Mouse (Mus musculus) midbrain, embryonic 11.5 days (tissue): Measurements from ENCODE around the gene Sap30bp. TPM values are rescaled to one million over a fixed set of nuclear protein-coding genes. Genes with fewer than 3 reads are reported as not detected.

Experiments used
- ATAC-seq: fragments of 200-750 bp; cut with Nextera tagmentation; 2 replicates; pipeline ENCODE4 v1.8.0; 2017; ENCODE audit warnings: moderate TSS enrichment, moderate library complexity; ENCODE audit not compliant: low FRiP score
- DNase-seq: peaks from one replicate; pipeline ENCODE4 v3.0.0; 2015; ENCODE audit warnings: low spot score; ENCODE audit errors: missing footprints
- H3K27ac ChIP-seq: fragments of 300-500 bp; sonication (generic); 2 replicates; pipeline ENCODE4 v1.5.1; 2014; ENCODE audit warnings: low read depth, low read length
- H3K27me3 ChIP-seq: fragments of 300-500 bp; sonication (generic); 2 replicates; pipeline ENCODE4 v1.6.1; 2014; ENCODE audit warnings: mild to moderate bottlenecking, low read length, moderate library complexity, mixed read lengths; ENCODE audit not compliant: control insufficient read depth, insufficient read depth
- H3K36me3 ChIP-seq: fragments of 300-500 bp; sonication (generic); 2 replicates; pipeline ENCODE4 v1.6.1; 2014; ENCODE audit warnings: mild to moderate bottlenecking, low read length, moderate library complexity, mixed read lengths; ENCODE audit not compliant: control insufficient read depth, insufficient read depth
- H3K4me1 ChIP-seq: fragments of 300-500 bp; sonication (generic); 2 replicates; pipeline ENCODE4 v1.6.1; 2014; ENCODE audit warnings: low read length; ENCODE audit not compliant: control insufficient read depth, insufficient read depth
- H3K4me2 ChIP-seq: fragments of 300-500 bp; sonication (generic); 2 replicates; pipeline ENCODE4 v1.6.1; 2014; ENCODE audit warnings: mild to moderate bottlenecking, moderate library complexity
- H3K4me3 ChIP-seq: fragments of 300-500 bp; sonication (generic); 2 replicates; pipeline ENCODE4 v1.5.1; 2014; ENCODE audit warnings: low read depth, low read length
- H3K9ac ChIP-seq: fragments of 300-500 bp; sonication (generic); 2 replicates; pipeline ENCODE4 v1.6.1; 2014; ENCODE audit warnings: low read length
- H3K9me3 ChIP-seq: fragments of 300-500 bp; sonication (generic); 2 replicates; pipeline ENCODE4 v1.6.1; 2016; ENCODE audit warnings: low read length; ENCODE audit not compliant: control insufficient read depth
- WGBS: fragments of 180-500 bp; shearing (Covaris S2); extraction: QIAGEN DNeasy Blood & Tissue Kit; methylation state at CpG from one replicate; pipeline ENCODE4 v1.1.7; 2014; 5-methylcytosine and 5-hydroxymethylcytosine counted together
- polyA plus RNA-seq: library from polyadenylated mRNA; unstranded; fragments of >200 nt; fragmentation: Nextera tagmentation; extraction: Ambion mirVana; gene quantifications from 2 replicates; pipeline ENCODE4 v1.2.1, GENCODE M21; 2014

Sap30bp gene
- polyA plus RNA-seq, result 58.3 and 61.5 TPM in 2 replicates

DNA sequence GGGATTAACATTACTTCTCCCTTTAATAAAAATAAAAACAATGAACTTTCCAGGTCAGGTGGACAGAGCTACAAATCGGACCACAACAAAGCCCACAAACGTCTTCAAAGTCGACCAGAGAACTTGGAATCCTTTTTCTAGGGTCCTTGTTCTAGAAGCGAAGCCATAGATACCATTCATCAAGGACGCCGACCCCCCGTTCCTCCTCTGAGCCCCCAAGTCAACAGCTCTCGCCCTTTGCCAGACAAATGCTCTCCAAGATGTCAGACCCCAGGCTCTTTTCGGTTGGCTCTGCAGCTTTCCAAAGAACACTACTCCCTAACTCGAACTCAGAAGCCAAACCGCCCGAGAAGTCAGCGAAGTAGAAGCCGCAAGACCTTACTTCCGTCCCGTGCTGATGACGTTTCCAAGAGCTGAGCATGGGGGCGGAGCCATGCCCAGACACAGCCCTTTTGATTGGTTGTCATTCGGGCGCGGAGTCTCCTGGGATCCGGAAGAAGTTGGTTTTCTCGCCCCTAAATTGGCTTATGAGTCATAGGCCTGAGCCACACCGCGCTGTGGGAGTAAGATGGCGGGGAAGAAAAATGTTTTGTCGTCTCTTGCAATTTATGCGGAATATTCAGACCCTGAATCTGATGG, at the start of gene Sap30bp, which contains the start of gene Recql5:
Gene Sap30bp (plus strand): TSS at position 175 of the 639 bp plus-strand sequence.
Gene Recql5 (minus strand): TSS at position 370 of the 639 bp plus-strand sequence.
- WGBS, result under 1% methylated on average over 28 of the region's 28 CpGs
- Histone ChIP-seq H3K27ac (no peak within 1 kb of the TSS), H3K4me3 (peak within 1 kb of the TSS; percentile 82), H3K27me3 (no peaks in the 10 kb centered on the region), H3K9me3 (no peaks in the 10 kb centered on the region), H3K4me2 (peak within 1 kb of the TSS; percentile 92), H3K4me1 (peaks cover 16% of the 10 kb centered on the region), H3K9ac (peak within 1 kb of the TSS; percentile 84), H3K36me3 (peaks cover 3% of the 10 kb centered on the region; the same call in 1 of the 2 replicates)
- ATAC-seq, result peak; percentile 100
- DNase-seq, result peak; percentile 100

DNA sequence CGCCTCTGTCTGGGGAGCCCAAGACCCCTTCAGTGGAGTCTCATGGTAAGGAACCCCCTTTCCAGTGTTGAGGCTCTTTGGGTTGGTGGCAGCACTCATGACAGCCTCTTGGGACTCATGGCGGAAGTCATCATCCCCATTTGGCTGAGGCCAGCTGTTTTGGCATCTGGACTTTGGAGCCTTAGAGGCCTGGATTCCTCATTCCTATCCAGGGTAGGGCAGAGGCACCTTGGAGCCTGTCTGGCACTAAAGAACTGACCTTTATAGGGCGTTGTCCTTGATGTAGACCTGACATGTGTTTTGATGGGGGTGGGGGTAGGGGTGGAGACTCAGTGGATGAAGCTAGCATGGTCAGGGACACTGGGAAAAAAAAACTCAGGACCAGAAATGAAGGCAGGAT, 48.7 kb upstream of the Sap30bp start:
- Histone ChIP-seq H3K27me3 (no peaks in the 10 kb centered on the region), H3K4me2 (no peak overlapping the region), H3K4me3 (no peak overlapping the region), H3K9ac (no peak overlapping the region), H3K27ac (no peak overlapping the region), H3K36me3 (no peaks in the 10 kb centered on the region), H3K9me3 (no peaks in the 10 kb centered on the region), H3K4me1 (no peaks in the 10 kb centered on the region)
- ATAC-seq, result no peak
- no peak for DNase-seq
- 88% methylated on average over 3 of the region's 3 CpGs for WGBS

DNA sequence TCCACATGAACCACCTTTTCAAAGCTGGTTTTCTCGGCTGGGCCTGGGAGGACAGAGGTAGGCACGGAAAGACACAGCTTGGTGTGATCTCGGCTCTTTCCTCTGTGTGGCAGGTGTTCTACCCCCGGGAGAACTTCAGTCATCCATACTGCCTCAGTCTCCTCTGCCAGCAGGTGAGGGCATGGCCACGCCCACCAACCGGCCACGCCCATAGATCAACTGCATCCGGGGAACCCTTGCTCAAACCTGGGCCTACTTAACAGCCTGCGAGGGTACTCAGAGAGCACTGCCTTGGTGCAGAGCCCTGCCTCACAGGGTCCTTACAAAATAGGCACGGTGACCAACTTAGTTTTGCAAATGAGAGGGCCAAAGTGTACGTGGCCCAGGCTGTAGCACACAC, 47.8 kb upstream of the Sap30bp start:
- no peak for DNase-seq
- Histone ChIP-seq H3K4me3 (no peak overlapping the region), H3K9ac (no peak overlapping the region), H3K9me3 (no peaks in the 10 kb centered on the region), H3K4me1 (no peaks in the 10 kb centered on the region), H3K36me3 (no peaks in the 10 kb centered on the region), H3K4me2 (no peak overlapping the region), H3K27me3 (no peaks in the 10 kb centered on the region), H3K27ac (no peak overlapping the region)
- WGBS, result 81% methylated on average over 11 of the region's 11 CpGs
- ATAC-seq, result no peak

DNA sequence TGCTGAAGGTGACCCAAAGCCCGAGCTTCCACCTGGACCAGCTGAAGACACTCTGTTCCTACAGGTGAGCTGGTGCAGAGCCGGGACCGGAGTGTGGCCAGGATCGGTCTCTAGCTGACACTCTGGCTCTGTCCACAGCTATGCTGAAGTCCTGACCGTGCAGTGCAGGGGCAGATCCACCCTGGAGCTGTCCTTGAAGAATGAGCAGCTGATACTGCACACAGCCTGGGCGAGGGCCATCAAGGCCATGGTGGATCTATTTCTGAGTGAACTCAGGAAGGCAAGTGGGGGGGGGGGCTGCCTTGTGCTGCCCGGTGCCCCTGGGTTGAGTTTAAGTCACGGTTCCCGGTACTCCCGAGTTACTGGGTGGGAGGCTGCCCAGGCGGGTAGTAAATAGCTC, 46.6 kb upstream of the Sap30bp start:
- Histone ChIP-seq H3K9me3 (no peaks in the 10 kb centered on the region), H3K36me3 (no peaks in the 10 kb centered on the region), H3K4me3 (no peak overlapping the region), H3K4me1 (no peaks in the 10 kb centered on the region), H3K4me2 (no peak overlapping the region), H3K27me3 (no peaks in the 10 kb centered on the region), H3K27ac (no peak overlapping the region), H3K9ac (no peak overlapping the region)
- DNase-seq (no peak), ATAC-seq (no peak)
- WGBS, result 90% methylated on average over 11 of the region's 11 CpGs

DNA sequence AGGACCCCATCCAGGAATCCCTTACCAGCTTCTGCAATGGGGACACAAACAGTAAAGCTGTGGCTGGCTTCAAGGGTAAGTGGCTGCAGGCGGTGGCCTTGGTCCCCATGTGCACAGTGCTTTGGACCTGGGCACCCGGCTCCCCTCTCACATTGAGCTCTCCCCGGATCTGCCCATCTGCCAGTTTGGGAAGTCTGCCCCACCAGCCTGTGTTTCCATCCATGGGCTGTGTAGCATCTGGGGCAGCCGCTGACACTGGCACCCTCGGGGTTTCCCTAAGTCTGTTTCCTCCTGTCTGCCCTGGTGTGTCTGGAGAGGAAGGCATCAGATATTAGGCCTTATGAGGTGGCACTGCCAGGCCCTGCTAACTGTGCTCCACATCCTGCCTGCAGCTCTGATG, 45.1 kb upstream of the Sap30bp start:
- Histone ChIP-seq H3K4me1 (no peaks in the 10 kb centered on the region), H3K4me2 (no peak overlapping the region), H3K27me3 (no peaks in the 10 kb centered on the region), H3K9ac (no peak overlapping the region), H3K36me3 (no peaks in the 10 kb centered on the region), H3K27ac (no peak overlapping the region), H3K4me3 (no peak overlapping the region), H3K9me3 (no peaks in the 10 kb centered on the region)
- 92% methylated on average over 5 of the region's 5 CpGs for WGBS
- DNase-seq, result no peak
- no peak for ATAC-seq

DNA sequence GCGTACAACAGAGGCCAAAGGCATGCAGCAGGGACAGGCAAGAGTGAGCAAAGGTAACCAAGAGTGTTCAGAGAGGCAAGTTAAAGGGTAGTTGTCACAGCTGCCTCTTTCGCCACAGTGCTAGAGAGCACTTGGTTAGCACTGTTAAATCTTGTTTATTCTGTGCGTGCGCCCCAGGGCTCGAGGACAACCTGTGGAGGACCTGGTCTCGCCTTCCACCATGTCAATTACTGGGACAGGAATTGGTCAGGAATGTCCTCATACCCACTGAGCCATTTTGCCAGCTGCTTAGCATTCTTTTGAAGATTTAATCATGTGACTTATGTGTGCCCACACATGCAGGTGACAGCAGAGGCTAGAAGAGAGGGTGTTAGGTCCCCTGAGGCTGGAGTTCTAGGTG, 43.9 kb upstream of the Sap30bp start:
- no peak overlapping the region for H3K9ac ChIP-seq

DNA sequence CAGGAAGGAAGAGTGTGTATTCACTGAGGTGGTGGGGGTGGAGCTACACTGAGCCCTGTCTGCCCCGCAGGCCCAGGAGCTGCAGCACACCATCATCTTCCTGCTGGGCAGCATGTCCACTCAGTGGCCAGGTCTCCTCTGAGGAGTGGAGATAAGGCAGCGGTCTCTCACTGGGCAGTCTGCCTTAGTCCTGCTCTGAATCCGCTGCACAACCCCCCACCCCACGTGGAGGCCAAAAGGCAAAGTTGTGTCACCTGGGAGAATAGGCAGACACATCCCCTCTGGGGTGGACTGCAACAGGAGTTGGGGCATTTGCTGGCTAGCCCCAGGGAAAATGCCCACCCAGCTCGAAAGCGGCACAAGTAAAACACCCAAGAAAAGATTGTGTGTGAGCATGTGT, 40.9 kb upstream of the Sap30bp start:
- Histone ChIP-seq H3K4me2 (no peak overlapping the region), H3K36me3 (0 out of 2 replicates have a peak, but pooled peaks cover 5% of the 10 kb centered on the region), H3K9ac (no peak overlapping the region), H3K9me3 (no peaks in the 10 kb centered on the region), H3K27ac (no peak overlapping the region), H3K4me3 (no peak overlapping the region), H3K4me1 (no peaks in the 10 kb centered on the region), H3K27me3 (no peaks in the 10 kb centered on the region)
- ATAC-seq (no peak), DNase-seq (no peak)
- WGBS, result 54% methylated on average over 6 of the region's 6 CpGs

More for the DNA sequence above, 43.9 kb upstream of the Sap30bp start:
- DNase-seq (no peak), ATAC-seq (no peak)
- no peaks in the 10 kb centered on the region for H3K4me1 ChIP-seq
- no peaks in the 10 kb centered on the region for H3K36me3 ChIP-seq
- no peak overlapping the region for H3K4me2 ChIP-seq
- no peaks in the 10 kb centered on the region for H3K9me3 ChIP-seq
- H3K4me3 ChIP-seq, result no peak overlapping the region
- WGBS, result 84% methylated on average over 6 of the region's 6 CpGs
- no peaks in the 10 kb centered on the region for H3K27me3 ChIP-seq
- H3K27ac ChIP-seq, result no peak overlapping the region

DNA sequence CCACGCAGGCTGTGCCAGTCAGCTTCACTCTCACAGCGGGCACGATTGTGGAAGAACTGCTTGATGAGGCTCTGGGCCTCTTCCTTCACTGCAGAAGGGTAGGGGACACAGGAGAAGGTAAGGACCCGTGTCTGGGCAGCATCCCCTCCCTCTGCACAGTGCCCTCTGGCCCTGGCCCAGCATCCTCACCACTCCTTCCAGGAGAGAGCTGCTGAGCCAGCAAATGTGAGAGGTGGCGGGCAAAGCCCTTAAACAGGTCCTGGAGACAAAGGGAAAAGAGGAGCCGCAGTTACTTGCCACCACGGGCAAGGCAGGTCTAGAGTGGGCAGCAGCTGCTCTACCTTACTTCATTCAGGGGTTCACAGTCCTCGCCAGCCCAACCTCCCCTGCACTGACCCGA, 40.0 kb upstream of the Sap30bp start:
- no peaks in the 10 kb centered on the region for H3K27me3 ChIP-seq

DNA sequence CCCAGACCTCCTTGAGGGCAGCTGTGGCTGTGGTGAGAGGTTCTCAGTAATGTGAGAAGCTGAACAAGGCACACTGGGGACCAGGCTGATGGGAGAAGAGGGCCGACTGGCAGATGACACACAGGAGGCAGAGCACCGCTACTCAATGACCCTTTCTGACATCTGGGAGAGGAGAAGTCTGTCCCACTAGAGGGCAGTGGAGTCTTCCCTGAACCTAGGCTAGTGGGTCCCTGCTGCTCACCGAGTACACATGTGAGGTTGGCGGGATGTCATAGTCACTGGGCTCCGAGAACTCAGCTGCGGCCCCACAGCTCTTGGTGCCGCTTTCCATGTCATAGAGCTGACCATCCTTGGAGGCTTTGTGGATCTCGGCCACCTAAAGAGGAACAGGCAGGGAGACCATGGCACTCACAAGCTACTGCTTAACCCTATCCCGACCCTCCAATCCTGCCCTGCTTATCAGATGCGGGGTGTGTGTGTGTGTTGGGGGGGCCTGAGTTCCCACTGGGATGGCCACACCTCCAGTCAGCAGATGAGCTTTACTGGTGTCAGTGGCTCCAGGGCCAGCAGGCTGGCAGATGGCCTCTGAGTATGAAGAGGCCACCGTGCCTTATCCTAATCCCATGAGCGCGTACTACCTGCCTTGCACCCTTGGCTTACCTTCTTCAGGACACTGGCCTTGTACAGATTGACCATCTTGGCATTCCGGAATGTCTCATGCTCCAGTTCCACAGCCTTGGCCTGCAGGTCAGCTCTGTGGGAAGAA, 38.1 kb upstream of the Sap30bp start:
- peaks cover 8% of the 10 kb centered on the region for H3K4me1 ChIP-seq
- 72% methylated on average over 14 of the region's 14 CpGs for WGBS
- H3K9me3 ChIP-seq, result no peaks in the 10 kb centered on the region
- H3K4me2 ChIP-seq, result no peak overlapping the region
- H3K27me3 ChIP-seq, result no peaks in the 10 kb centered on the region
- H3K27ac ChIP-seq, result no peak overlapping the region
- no peak for ATAC-seq
- no peak overlapping the region for H3K4me3 ChIP-seq
- DNase-seq, result no peak
- H3K36me3 ChIP-seq, result 0 out of 2 replicates have a peak, but pooled peaks cover 5% of the 10 kb centered on the region
- H3K9ac ChIP-seq, result no peak overlapping the region

More for the DNA sequence above, 40.0 kb upstream of the Sap30bp start:
- Histone ChIP-seq H3K36me3 (0 out of 2 replicates have a peak, but pooled peaks cover 5% of the 10 kb centered on the region), H3K4me1 (no peaks in the 10 kb centered on the region), H3K27ac (no peak overlapping the region), H3K4me2 (no peak overlapping the region), H3K4me3 (no peak overlapping the region), H3K9ac (no peak overlapping the region), H3K9me3 (no peaks in the 10 kb centered on the region)
- DNase-seq (no peak), ATAC-seq (no peak)
- WGBS, result 88% methylated on average over 9 of the region's 9 CpGs
